Mouse (Mus musculus) T-helper 1 cell (primary cell): Measurements from ENCODE around the gene Zfp28.
"Not testable (repeated sequence)": the region's sequence is repeated elsewhere in the genome, so short reads cannot be mapped to it uniquely, and the experiment has no call there.

Experiments used
- in situ Hi-C: fragments of 300-600 bp; cut with MboI, MseI; formaldehyde crosslinking; loops from one replicate; pipeline ENCODE4 v1.15.1; 2025; ENCODE audit warnings: high pct_unique_total_duplicates

Zfp28 gene

DNA sequence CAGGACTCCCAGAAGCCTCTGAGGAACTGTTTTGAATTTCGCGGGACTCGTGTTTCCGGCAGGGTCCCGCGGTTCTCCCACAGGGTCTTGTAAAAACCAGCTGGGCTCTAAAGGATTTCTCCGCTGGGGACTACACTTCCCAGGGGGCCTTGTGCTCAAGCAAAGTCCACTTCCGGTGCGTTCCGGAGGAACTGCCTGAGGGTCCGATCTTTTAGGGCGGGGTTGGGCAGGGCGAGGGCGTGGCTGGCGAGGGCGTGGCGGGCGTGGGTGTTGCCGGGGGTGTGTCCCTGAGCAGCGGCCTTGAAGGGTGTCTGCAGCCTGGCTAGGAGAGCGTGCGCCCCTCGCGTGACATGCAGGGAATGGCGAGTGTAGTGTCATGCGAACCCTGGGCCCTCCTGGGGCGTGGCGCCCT is at the start of gene Zfp28:
Zfp28 (plus strand) TSS at position 252 of the 412 bp plus-strand sequence.
- in situ Hi-C loops, result loop anchor here (25.0 kb wide), 1 partner anchor 1296 kb away; the partner anchor contains the start of gene Epn1

- in situ Hi-C loops, result loop anchor here (5.0 kb wide), 1 partner anchor 182 kb away; the partner anchor contains the start of gene Olfr1349
Observed at GRCm38 (mm10) chr7:6339865-6340264, 43.2 kb upstream of the Zfp28 start.

- in situ Hi-C loops, result loop anchor here (5.0 kb wide), 1 partner anchor 179 kb away; the partner anchor contains the start of gene Olfr1349
Observed at GRCm38 (mm10) chr7:6343501-6344071, 39.5 kb upstream of the Zfp28 start, which contains the start of gene Gm3854. Gm3854 (plus strand) TSS chr7:6343759.

- in situ Hi-C loops, result loop anchor here (5.0 kb wide), 1 partner anchor 178 kb away; the partner anchor contains the start of gene Olfr1349
Observed at GRCm38 (mm10) chr7:6344124-6344523, 39.0 kb upstream of the Zfp28 start.

DNA sequence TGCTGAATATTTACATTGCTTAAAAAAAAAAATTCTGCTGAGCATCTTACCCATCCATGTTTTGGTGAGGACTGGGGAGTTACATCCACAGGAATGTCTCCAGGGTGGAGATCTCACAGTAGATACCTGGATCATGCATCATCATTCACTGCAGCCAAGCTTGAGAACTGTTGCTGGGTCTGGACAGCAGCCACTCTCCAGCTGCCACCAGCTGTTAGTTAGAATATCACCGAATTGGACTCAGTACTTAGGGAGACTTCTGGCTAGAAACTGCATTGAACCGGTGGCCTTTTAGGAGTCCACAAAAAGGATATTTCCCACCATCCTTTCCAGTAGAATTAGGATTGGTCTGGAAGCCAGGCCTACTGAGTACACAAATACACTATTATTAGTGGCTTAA is 25.0 kb upstream of the Zfp28 start:
- in situ Hi-C loops, result loop anchor here (5.0 kb wide), 3 partner anchors 69 to 939 kb away; no protein-coding TSS in a partner anchor

- in situ Hi-C loops, result loop anchor here (5.0 kb wide), 3 partner anchors 68 to 938 kb away; no protein-coding TSS in a partner anchor
Observed at GRCm38 (mm10) chr7:6358937-6359590, 24.0 kb upstream of the Zfp28 start.

- in situ Hi-C loops, result no loop called here
Observed at GRCm38 (mm10) chr7:6360477-6361060, 22.5 kb upstream of the Zfp28 start.

DNA sequence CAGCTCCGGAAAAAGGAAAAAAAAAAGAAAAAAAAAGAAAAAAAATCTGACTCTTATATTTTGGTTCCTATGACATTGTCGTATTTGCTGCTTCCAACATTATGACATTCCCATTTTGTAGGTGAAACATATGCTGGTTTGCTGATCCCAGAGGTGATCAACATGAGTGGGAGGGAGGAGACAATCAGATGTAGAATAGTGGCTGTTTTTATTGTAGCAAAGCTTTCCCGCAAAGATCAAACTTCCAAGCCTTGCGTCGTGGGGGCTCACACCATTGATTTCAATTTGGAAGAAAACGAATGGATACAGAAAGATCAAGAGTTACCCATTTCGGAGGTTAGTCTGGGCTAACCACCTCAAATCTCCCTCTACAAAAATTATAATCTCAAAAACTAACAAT is 21.3 kb upstream of the Zfp28 start:
- in situ Hi-C loops, result no loop called here

GRCm38 (mm10) chr7:6362268-6363046 is 20.6 kb upstream of the Zfp28 start:
- in situ Hi-C loops, result no loop called here

GRCm38 (mm10) chr7:6363047-6363488 is 20.0 kb upstream of the Zfp28 start, which contains the start of gene Zfp78:
Zfp78 (plus strand) TSS chr7:6363280.
- in situ Hi-C loops, result no loop called here

GRCm38 (mm10) chr7:6364761-6365160 is 18.3 kb upstream of the Zfp28 start:
- in situ Hi-C loops, result no loop called here

DNA sequence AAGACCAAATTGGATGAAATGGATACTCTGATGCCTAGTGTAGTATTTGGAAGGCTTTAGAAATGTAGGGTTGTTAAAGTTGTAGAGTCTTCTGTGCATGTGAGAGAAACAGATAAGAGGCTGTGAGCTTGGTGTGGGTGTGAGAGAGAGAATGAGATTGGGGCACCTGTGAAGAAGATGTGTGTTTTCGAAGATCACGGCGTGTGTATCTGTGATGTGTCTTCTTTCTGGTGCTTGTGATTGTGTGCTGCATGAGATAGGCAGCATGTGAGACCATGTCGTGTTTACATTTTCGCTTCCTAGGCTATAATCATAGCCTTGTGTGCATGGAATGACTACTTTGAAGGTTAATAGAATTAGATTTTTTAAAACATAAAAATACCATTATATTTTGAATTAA is 15.9 kb upstream of the Zfp28 start:
- in situ Hi-C loops, result no loop called here

GRCm38 (mm10) chr7:6368146-6368545 is 14.9 kb upstream of the Zfp28 start:
- in situ Hi-C loops, result not testable (repeated sequence)

GRCm38 (mm10) chr7:6369460-6369859 is 13.6 kb upstream of the Zfp28 start:
- in situ Hi-C loops, result no loop called here

- in situ Hi-C loops, result no loop called here
Observed at GRCm38 (mm10) chr7:6372993-6373392, 10.1 kb upstream of the Zfp28 start.

DNA sequence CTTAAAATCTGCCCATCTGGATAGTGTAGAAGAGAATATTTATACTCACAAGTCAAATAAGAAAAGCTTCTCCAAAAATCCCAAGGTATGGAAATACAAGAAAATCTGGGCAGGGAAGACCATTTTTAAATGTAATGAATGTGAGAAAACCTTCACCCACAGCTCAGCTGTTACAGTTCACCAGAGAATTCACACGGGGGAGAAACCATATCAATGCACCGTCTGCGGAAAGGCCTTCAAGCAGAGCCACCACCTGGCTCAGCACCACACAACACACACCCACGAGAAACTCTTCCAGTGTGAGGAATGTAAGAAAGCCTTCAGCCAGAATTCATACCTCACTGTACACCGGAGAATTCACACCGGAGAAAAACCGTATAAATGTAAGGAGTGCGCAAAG is 4.7 kb upstream of the Zfp28 start:
- in situ Hi-C loops, result loop anchor here (25.0 kb wide), 1 partner anchor 1291 kb away; the partner anchor contains the start of gene Epn1

DNA sequence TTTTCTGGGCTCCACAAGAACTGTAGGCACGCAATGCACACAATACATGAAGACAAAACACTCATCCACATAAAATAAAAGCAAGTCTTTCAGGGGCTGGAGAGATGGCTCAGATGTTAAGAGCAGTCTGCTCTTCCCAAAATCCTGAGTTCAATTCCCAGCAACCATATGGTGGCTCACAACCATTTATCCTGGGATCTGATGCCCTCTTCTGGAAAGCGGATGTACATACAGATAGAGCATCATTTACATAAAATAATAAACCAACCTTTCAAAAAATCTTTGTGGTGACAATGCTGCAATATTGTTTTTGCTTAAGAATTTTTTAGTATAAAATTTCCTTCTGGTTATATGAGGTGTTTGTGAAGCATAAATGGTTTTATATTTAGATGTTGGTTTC is 1.7 kb upstream of the Zfp28 start:
- in situ Hi-C loops, result loop anchor here (25.0 kb wide), 1 partner anchor 1294 kb away; the partner anchor contains the start of gene Epn1

DNA sequence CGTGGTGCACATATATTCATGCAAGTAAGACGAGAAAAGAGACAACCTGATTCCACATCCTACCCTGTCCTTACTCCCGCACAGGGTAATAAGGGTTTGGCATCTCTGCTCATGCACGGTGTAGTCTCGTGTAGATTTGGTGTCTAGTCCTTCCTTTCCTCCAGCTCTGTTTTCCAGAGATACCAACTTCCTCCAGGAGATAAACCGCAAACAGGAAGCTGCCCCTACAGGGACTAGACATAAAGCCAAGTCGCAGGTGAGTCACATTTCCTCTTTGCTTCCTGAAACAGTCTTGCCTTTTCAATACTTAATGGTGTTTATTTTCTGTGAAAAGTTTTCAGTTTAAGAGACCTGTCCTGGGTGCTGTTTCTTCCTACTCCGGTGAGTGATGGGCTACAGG is 916 bp downstream of the Zfp28 start:
- in situ Hi-C loops, result loop anchor here (25.0 kb wide), 1 partner anchor 1297 kb away; the partner anchor contains the start of gene Epn1

DNA sequence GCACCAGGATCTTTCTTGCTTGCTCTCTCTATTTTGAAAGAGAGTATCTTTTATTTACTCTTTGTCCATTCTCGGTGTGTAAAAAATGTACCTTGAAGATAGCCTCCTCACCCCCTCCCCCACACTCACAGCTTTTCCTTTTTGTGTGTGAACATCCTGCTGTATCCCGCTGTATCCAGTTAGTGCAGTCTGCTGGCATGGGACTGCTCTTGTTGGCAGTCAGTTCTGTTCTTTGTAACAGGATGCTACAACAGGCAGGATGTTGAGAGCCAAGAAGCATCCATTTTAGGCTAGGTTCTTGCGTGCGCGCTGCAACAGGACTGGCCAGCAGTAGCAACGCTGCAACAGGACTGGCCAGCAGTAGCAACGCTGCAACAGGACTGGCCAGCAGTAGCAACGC is 3.9 kb downstream of the Zfp28 start:
- in situ Hi-C loops, result loop anchor here (25.0 kb wide), 1 partner anchor 1300 kb away; the partner anchor contains the start of gene Epn1

DNA sequence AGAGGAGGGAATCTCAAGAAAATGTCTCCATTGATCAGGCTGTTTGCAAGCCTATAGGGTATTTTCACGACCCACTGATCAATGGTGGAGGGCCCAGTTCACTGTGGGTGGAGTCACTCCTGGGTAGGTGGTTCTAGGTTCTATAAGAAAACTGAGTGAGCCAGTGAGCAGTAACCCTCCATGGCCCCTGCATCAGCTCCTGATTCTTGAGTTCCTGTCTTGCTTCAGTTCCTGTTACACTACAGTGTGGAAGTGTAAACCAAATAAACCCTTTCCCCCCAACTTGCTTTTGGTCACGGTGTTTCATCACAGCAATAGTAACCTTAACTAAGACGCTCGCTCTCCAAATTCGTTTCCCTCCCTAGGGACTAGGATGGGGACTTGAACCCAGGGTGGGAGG is 5.9 kb downstream of the Zfp28 start:
- in situ Hi-C loops, result loop anchor here (25.0 kb wide), 1 partner anchor 1302 kb away; the partner anchor contains the start of gene Epn1

DNA sequence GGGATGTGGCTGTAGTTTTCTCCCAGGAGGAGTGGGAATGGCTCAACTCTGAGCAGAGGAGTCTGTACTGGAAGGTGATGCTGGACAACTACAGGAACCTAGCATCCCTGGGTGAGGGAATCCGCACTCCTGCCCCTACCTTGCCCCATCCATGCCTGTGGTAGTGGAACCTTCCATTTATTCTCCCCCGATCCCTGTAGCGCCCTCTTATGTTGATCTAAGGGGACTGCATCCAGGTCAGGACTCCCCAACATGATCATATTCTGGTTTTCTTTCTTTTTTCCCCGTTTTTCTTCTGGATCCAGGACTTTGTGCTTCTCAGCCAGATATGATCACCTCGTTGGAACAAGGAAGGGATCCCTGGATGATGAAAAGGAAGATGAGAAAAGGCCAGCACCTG is 6.4 kb downstream of the Zfp28 start:
- in situ Hi-C loops, result loop anchor here (25.0 kb wide), 1 partner anchor 1302 kb away; the partner anchor contains the start of gene Epn1
